In the genomic region with DNA sequence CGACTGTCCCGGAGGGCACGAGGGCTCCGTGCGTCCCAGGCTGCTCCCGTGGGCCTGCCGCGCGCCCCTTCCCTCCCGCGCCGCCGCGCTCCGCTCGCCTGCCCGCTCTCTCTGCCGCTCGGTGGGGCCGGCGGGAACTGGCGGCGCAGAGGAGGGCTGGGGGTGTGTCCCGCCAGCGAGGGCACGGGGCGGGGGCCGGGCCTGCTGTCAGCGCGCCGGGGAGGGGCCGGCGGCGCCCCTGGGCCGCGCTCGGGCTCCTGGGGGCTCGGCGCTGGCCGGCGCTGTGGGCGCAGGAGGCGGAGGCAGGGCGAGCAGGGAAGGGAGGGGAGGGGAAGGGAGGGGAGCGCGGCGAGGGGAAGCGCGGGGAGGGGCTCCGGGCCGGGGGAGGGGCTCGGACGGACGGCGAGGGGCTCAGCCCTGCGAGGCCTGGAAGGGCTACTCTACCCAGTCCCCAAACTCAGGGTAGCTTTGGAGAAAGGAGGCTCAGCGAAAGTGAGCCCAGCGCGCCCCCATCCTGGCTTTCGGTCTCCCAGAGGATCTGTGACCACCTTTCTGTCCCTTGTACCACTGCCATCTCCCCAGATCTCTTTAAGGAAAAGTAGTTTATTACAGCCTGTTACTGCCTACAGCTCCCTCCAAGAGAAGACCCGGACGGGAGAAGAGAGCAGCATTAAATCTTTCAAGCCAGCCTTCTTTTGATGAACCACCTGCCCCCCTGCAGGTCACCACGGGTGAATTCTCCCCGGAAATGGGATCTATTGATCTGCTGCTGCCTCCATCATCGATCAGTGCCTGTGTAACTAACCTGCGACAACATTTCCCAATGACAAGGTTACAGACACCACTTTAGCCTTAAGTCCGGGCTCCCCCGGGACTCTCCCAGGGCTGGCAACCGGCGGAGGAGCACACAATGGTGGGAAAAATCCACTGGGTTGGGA, we compare ENCODE assay signal across 7 mouse cellular contexts. TPM values are rescaled to one million over a fixed set of nuclear protein-coding genes. Genes with fewer than 3 reads are reported as not detected.
DNase-seq lines count a peak whose midpoint lies in the region; ATAC-seq and TF ChIP-seq lines count a peak whose summit lies in the region.

A gene (minus strand): TSS at position 98 of the 938 bp plus-strand sequence.

- WGBS in heart, embryonic 16.5 days, result 2% methylated on average over 58 of the region's 70 CpGs

- H3K27ac ChIP-seq in embryonic fibroblast, embryonic 13.5 days (ENCODE audit: insufficient read depth, low read length), result no peak within 1 kb of the TSS
- H3K27ac ChIP-seq in heart, embryonic 16.5 days (ENCODE audit: low read length), result peak within 1 kb of the TSS; percentile 95

- 0 out of 2 replicates have a peak, but pooled peaks have one; percentile 40 for TF ChIP-seq POLR2A in embryonic fibroblast, embryonic 13.5 days (IDR thresholded peaks at IDR 0.05; ENCODE audit: low read depth, low read length)

- peak within 1 kb of the TSS; percentile 86 for H3K4me3 ChIP-seq in embryonic fibroblast, embryonic 13.5 days (ENCODE audit: insufficient read depth, low read length)
- peak within 1 kb of the TSS; percentile 86 for H3K4me3 ChIP-seq in heart, embryonic 16.5 days (ENCODE audit: low read length)

- no peaks in the 10 kb centered on the region for H3K4me1 ChIP-seq in embryonic fibroblast, embryonic 13.5 days (ENCODE audit: control insufficient read depth, insufficient read depth, low read length)
- peaks cover 35% of the 10 kb centered on the region for H3K4me1 ChIP-seq in heart, embryonic 16.5 days (ENCODE audit: control insufficient read depth, insufficient read depth, low read length)

- peak; percentile 87 for ATAC-seq in heart, embryonic 16.5 days (replicated peaks; ENCODE audit: extremely low read depth, insufficient read depth, low FRiP score)

- no peak for TF ChIP-seq CTCF in embryonic fibroblast, embryonic 13.5 days (IDR thresholded peaks at IDR 0.05; ENCODE audit: borderline replicate concordance, insufficient read depth, low read length)

- H3K27me3 ChIP-seq in heart, embryonic 16.5 days (ENCODE audit: control insufficient read depth, insufficient read depth, low read length), result no peaks in the 10 kb centered on the region

- H3K36me3 ChIP-seq in heart, embryonic 16.5 days (ENCODE audit: control insufficient read depth, insufficient read depth), result 0 out of 2 replicates have a peak, but pooled peaks cover 4% of the 10 kb centered on the region

- peak; percentile 69 for DNase-seq in CD4-positive helper T cell, adult 2 months (ENCODE audit: low read depth, low spot score)
- peak; percentile 75 for DNase-seq in Muller cell, postnatal 12 days (ENCODE audit: inconsistent ontology term)
- DNase-seq in layer of hippocampus, postnatal 14 days (ENCODE audit: low spot score in 2 of 2), result no peak
- peak; percentile 59 for DNase-seq in lung, postnatal 36 days
- peak; percentile 51 for DNase-seq in retina, postnatal 7 days (ENCODE audit: low read depth, low spot score)

- no peaks in the 10 kb centered on the region for H3K9me3 ChIP-seq in heart, embryonic 16.5 days (replicated peaks; ENCODE audit: control insufficient read depth, low read length)

- H3K4me2 ChIP-seq in heart, embryonic 16.5 days (ENCODE audit: low read depth, low read length), result peak within 1 kb of the TSS; percentile 92

- H3K9ac ChIP-seq in heart, embryonic 16.5 days (ENCODE audit: low read length), result peak within 1 kb of the TSS; percentile 95

RNA-seq across cellular contexts. Expression of the gene that starts here (rescaled TPM):
- polyA plus RNA-seq in embryonic fibroblast, embryonic 13.5 days (2011; ENCODE audit: insufficient read length, low read depth, missing spikeins), result 150 and 157 TPM in 2 replicates
- 4.5 and 6.3 TPM in 2 replicates for polyA plus RNA-seq in heart, embryonic 16.5 days (2015; fragmentation: Nextera tagmentation; extraction: Ambion mirVana)
- 10 to 100 TPM; 36.0 to 38.7 TPM for total RNA-seq in layer of hippocampus, postnatal 14 days (2021)

Comparison
In these comparisons a context has a peak if more than half of its experiments do, and no peak if none do; other contexts are left out.
1. RNA of the gene that starts here (polyA plus RNA-seq): 150 to 157 TPM in embryonic fibroblast, embryonic 13.5 days; 4.5 to 6.3 TPM in heart, embryonic 16.5 days; every median in the first group is over 10 times any median in the second.
2. DNase-seq: peak in CD4-positive helper T cell, adult 2 months (single experiment), Muller cell, postnatal 12 days (single experiment), lung, postnatal 36 days (single experiment) and retina, postnatal 7 days (single experiment); none in layer of hippocampus, postnatal 14 days (0 of 2).